Mouse (Mus musculus): ENCODE results near the gene Ndufs2.

GRCm38 (mm10) chr1:171260316-171260715 lies 9.1 kb upstream of the Ndufs2 start:
- no peak for TF ChIP-seq CTCF (IDR thresholded peaks at IDR 0.05)
- TF ChIP-seq EP300 (IDR thresholded peaks at IDR 0.05) = peak; percentile 59; the same call in 1 of the 2 replicates
